Mouse (Mus musculus): ENCODE results near the gene Opn3. TPM values are rescaled to one million over a fixed set of nuclear protein-coding genes. Genes with fewer than 3 reads are reported as not detected.

Gene Opn3
- polyA plus RNA-seq, 1 experiment from 2014 or later: 10.5 TPM

DNA sequence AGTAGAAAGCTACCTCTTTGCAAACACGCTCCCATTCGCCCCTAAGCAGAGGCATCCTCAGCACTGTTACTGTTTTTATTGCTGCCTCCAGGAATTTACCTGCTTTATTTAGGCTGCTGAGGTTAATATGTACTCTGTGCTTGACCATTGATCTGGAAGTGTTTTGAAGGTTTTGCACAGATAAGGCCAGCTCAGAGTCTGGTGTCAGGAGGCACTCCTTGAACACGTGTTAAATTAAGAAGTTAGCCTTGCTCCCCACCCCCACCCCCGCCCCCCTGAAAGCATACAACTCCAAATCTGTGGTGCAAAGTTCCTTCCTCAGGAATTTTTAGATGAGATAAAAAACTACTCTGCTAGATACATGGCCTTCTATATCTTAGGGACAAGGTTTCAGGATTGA is 8.6 kb upstream of the Opn3 start:
- ATAC-seq (replicated peaks; ENCODE audit: low FRiP score, low read depth): no peak
- 71% methylated on average over 4 of the region's 4 CpGs for WGBS
- Histone ChIP-seq H3K9ac (ENCODE audit: low read depth, low read length) (no peak overlapping the region), H3K27me3 (ENCODE audit: insufficient read depth, low read length) (no peaks in the 10 kb centered on the region), H3K27ac (no peak overlapping the region), H3K4me2 (ENCODE audit: low read length) (no peak overlapping the region), H3K9me3 (replicated peaks; ENCODE audit: low read length) (no peaks in the 10 kb centered on the region), H3K4me1 (replicated peaks; ENCODE audit: insufficient read depth, low read length) (no peaks in the 10 kb centered on the region), H3K4me3 (replicated peaks; ENCODE audit: low read depth, low read length) (no peak overlapping the region), H3K36me3 (ENCODE audit: insufficient read depth, low read length) (no peaks in the 10 kb centered on the region)
- no peak for DNase-seq (ENCODE audit: low spot score)
- TF ChIP-seq CTCF (IDR thresholded peaks at IDR 0.05; ENCODE audit: low read depth): no peak

DNA sequence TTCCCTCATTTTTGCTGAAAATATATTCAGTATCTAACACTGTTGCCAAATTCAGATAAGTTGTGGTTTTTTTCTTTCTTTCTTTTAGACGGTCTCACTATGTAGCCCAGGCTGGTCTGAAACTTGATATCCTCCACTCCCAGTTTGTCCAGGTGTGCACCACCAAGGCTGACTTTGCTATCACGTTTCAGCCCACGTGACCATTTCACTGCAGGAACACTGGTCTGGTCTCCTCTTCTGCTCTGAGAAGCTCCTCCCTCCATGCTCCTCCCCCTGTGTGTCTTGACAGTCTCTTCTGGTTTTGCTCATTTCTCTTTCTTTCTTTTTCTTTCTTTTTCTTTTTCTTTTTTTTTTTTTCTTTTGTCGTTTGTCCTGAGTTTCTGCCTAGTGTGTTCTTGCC is 7.2 kb upstream of the Opn3 start:
- no peak overlapping the region for H3K9ac ChIP-seq (ENCODE audit: low read depth, low read length)
- no peak overlapping the region for H3K27ac ChIP-seq
- no peaks in the 10 kb centered on the region for H3K9me3 ChIP-seq (replicated peaks; ENCODE audit: low read length)
- no peak for TF ChIP-seq CTCF (IDR thresholded peaks at IDR 0.05; ENCODE audit: low read depth)
- no peaks in the 10 kb centered on the region for H3K27me3 ChIP-seq (ENCODE audit: insufficient read depth, low read length)
- 23% methylated on average over 4 of the region's 4 CpGs for WGBS
- no peak for DNase-seq (ENCODE audit: low spot score)
- H3K36me3 ChIP-seq (ENCODE audit: insufficient read depth, low read length): no peaks in the 10 kb centered on the region
- no peak overlapping the region for H3K4me2 ChIP-seq (ENCODE audit: low read length)
- no peak for ATAC-seq (replicated peaks; ENCODE audit: low FRiP score, low read depth)
- H3K4me1 ChIP-seq (replicated peaks; ENCODE audit: insufficient read depth, low read length): no peaks in the 10 kb centered on the region
- H3K4me3 ChIP-seq (replicated peaks; ENCODE audit: low read depth, low read length): no peak overlapping the region

- Histone ChIP-seq H3K9me3 (replicated peaks; ENCODE audit: low read length) (no peaks in the 10 kb centered on the region), H3K4me3 (replicated peaks; ENCODE audit: low read depth, low read length) (no peak overlapping the region), H3K27me3 (ENCODE audit: insufficient read depth, low read length) (no peaks in the 10 kb centered on the region), H3K9ac (ENCODE audit: low read depth, low read length) (no peak overlapping the region), H3K36me3 (ENCODE audit: insufficient read depth, low read length) (no peaks in the 10 kb centered on the region), H3K4me2 (ENCODE audit: low read length) (no peak overlapping the region), H3K27ac (no peak overlapping the region), H3K4me1 (replicated peaks; ENCODE audit: insufficient read depth, low read length) (no peaks in the 10 kb centered on the region)
- 46% methylated on average over 3 of the region's 3 CpGs for WGBS
- ATAC-seq (replicated peaks; ENCODE audit: low FRiP score, low read depth) (no peak), DNase-seq (ENCODE audit: low spot score) (no peak)
- no peak for TF ChIP-seq CTCF (IDR thresholded peaks at IDR 0.05; ENCODE audit: low read depth)
These were observed 6.8 kb upstream of the Opn3 start for GRCm38 (mm10) chr1:175699375-175699774.

- no peaks in the 10 kb centered on the region for H3K4me1 ChIP-seq (replicated peaks; ENCODE audit: insufficient read depth, low read length)
- no peaks in the 10 kb centered on the region for H3K9me3 ChIP-seq (replicated peaks; ENCODE audit: low read length)
- WGBS: 93% methylated on average over 1 of the region's 1 CpGs
- H3K4me3 ChIP-seq (replicated peaks; ENCODE audit: low read depth, low read length): no peak within 1 kb of the TSS
- no peaks in the 10 kb centered on the region for H3K36me3 ChIP-seq (ENCODE audit: insufficient read depth, low read length)
- DNase-seq (ENCODE audit: low spot score) (no peak), ATAC-seq (replicated peaks; ENCODE audit: low FRiP score, low read depth) (no peak)
- no peaks in the 10 kb centered on the region for H3K27me3 ChIP-seq (ENCODE audit: insufficient read depth, low read length)
- no peak for TF ChIP-seq CTCF (IDR thresholded peaks at IDR 0.05; ENCODE audit: low read depth)
- H3K9ac ChIP-seq (ENCODE audit: low read depth, low read length): no peak within 1 kb of the TSS
- H3K4me2 ChIP-seq (ENCODE audit: low read length): no peak within 1 kb of the TSS
- H3K27ac ChIP-seq: no peak within 1 kb of the TSS
These were observed 5.7 kb upstream of the Opn3 start, which contains the start of gene Wdr64 for GRCm38 (mm10) chr1:175698293-175698692. Gene Wdr64, plus strand, starts transcription at chr1:175698593.

GRCm38 (mm10) chr1:175693429-175693960 is 919 bp upstream of the Opn3 start:
- Histone ChIP-seq H3K36me3 (ENCODE audit: insufficient read depth, low read length) (no peaks in the 10 kb centered on the region), H3K27ac (no peak overlapping the region), H3K4me1 (replicated peaks; ENCODE audit: insufficient read depth, low read length) (peaks cover 14% of the 10 kb centered on the region), H3K9me3 (replicated peaks; ENCODE audit: low read length) (no peaks in the 10 kb centered on the region), H3K4me2 (ENCODE audit: low read length) (peak overlapping the region; percentile 96), H3K27me3 (ENCODE audit: insufficient read depth, low read length) (no peaks in the 10 kb centered on the region), H3K9ac (ENCODE audit: low read depth, low read length) (no peak overlapping the region), H3K4me3 (replicated peaks; ENCODE audit: low read depth, low read length) (peak overlapping the region; percentile 80)
- DNase-seq (ENCODE audit: low spot score): no peak
- TF ChIP-seq CTCF (IDR thresholded peaks at IDR 0.05; ENCODE audit: low read depth): no peak
- 35% methylated on average over 12 of the region's 12 CpGs for WGBS
- ATAC-seq (replicated peaks; ENCODE audit: low FRiP score, low read depth): no peak

- peak overlapping the region; percentile 96 for H3K4me2 ChIP-seq (ENCODE audit: low read length)
- H3K4me3 ChIP-seq (replicated peaks; ENCODE audit: low read depth, low read length): peak overlapping the region; percentile 80
- under 1% methylated on average over 17 of the region's 17 CpGs for WGBS
- TF ChIP-seq CTCF (IDR thresholded peaks at IDR 0.05; ENCODE audit: low read depth): no peak
- no peak overlapping the region for H3K9ac ChIP-seq (ENCODE audit: low read depth, low read length)
- ATAC-seq (replicated peaks; ENCODE audit: low FRiP score, low read depth) (no peak), DNase-seq (ENCODE audit: low spot score) (no peak)
- H3K27me3 ChIP-seq (ENCODE audit: insufficient read depth, low read length): no peaks in the 10 kb centered on the region
- H3K4me1 ChIP-seq (replicated peaks; ENCODE audit: insufficient read depth, low read length): peaks cover 14% of the 10 kb centered on the region
- H3K36me3 ChIP-seq (ENCODE audit: insufficient read depth, low read length): no peaks in the 10 kb centered on the region
- H3K9me3 ChIP-seq (replicated peaks; ENCODE audit: low read length): no peaks in the 10 kb centered on the region
- H3K27ac ChIP-seq: no peak overlapping the region
These were observed 403 bp upstream of the Opn3 start for GRCm38 (mm10) chr1:175692997-175693361.

DNA sequence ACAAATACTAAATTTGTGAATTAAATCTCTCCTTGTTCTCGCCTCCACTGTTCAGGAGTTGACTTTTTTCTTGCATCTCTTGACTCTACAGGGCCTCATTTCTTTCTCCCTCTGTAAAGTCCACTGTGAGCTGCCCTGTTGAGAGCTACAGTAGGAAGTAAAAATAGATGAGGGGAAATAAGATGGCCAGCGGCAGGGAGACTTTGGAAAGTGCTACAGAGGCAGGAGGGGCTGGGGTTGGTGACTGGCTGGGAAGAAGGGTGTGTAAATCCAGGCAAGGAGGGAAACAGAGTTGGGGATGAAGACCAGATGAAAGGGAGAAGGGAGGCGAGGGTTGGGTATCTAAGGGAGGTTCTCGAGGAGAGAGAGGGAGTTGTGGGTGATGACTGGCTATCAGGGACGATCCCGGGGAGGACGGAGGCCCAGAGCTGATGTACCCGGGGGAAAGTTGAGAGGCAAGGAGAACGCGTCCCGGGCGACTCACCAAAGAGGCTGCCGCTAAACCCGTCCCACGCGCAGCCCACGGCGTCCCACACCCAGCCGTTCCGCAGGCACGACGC is 810 bp downstream of the Opn3 start:
- DNase-seq (ENCODE audit: low spot score) (peak; percentile 37), ATAC-seq (replicated peaks; ENCODE audit: low FRiP score, low read depth) (no peak)
- no peaks in the 10 kb centered on the region for H3K27me3 ChIP-seq (ENCODE audit: insufficient read depth, low read length)
- peak overlapping the region; percentile 80 for H3K9ac ChIP-seq (ENCODE audit: low read depth, low read length)
- peak overlapping the region; percentile 90 for H3K27ac ChIP-seq
- TF ChIP-seq CTCF (IDR thresholded peaks at IDR 0.05; ENCODE audit: low read depth): no peak
- H3K4me2 ChIP-seq (ENCODE audit: low read length): peak overlapping the region; percentile 96
- no peaks in the 10 kb centered on the region for H3K36me3 ChIP-seq (ENCODE audit: insufficient read depth, low read length)
- peak overlapping the region; percentile 80 for H3K4me3 ChIP-seq (replicated peaks; ENCODE audit: low read depth, low read length)
- H3K9me3 ChIP-seq (replicated peaks; ENCODE audit: low read length): no peaks in the 10 kb centered on the region
- WGBS: under 1% methylated on average over 22 of the region's 22 CpGs
- peaks cover 14% of the 10 kb centered on the region for H3K4me1 ChIP-seq (replicated peaks; ENCODE audit: insufficient read depth, low read length)
